In genomic region chr5:76231171-76231855, GRCm38 (mm10) we compare ENCODE assay signal across 21 mouse cellular contexts. TPM values are rescaled to one million over a fixed set of nuclear protein-coding genes. Genes with fewer than 3 reads are reported as not detected.
A peak's percentile ranks its signal among the peaks of the same experiment; 100 is the strongest.
DNase-seq lines count a peak whose midpoint lies in the region; TF ChIP-seq lines count a peak whose summit lies in the region.
"Had no signal": no experiment of that assay in that cellular context is flagged by ENCODE, and none has a peak within 500 bp of the region (broad histone marks: within the 10 kb centered on the region; RNA-seq: fewer than 3 reads in every experiment).

No protein-coding gene starts in this region.

- H3K9me3 ChIP-seq in ES-E14 (ENCODE audit: control insufficient read depth, insufficient read depth, low read depth, low read length), result no peaks in the 10 kb centered on the region
- no peaks in the 10 kb centered on the region for H3K9me3 ChIP-seq in embryonic facial prominence, embryonic 10.5 days
- H3K9me3 ChIP-seq: embryonic facial prominence, embryonic 12.5 days; forebrain, embryonic 13.5 days; forebrain, embryonic 15.5 days had no signal

- no peak overlapping the region for H3K9ac ChIP-seq in ES-E14 (ENCODE audit: insufficient read depth, low read depth, low read length, poor library complexity, severe bottlenecking)
- H3K9ac ChIP-seq: embryonic facial prominence, embryonic 12.5 days; forebrain, embryonic 13.5 days; forebrain, embryonic 15.5 days; forebrain, postnatal 0 days had no signal

- DNase-seq in ES-CJ7 (ENCODE audit: low read depth, low spot score) (peak; percentile 56), ES-E14 (ENCODE audit: low read depth, low spot score) (no peak), R1 (ENCODE audit: low read depth, low spot score) (peak; percentile 66), ZHBTc4 (ENCODE audit: low read depth, low spot score) (peak; percentile 68)
- no peak for DNase-seq in thymus, postnatal 25 days
- no peak for DNase-seq in cerebellum, postnatal 25 days
- no peak for DNase-seq in embryonic facial prominence, embryonic 10.5 days (ENCODE audit: low spot score)
- DNase-seq: adrenal gland, adult 2 months; adrenal gland, postnatal 10 days; adrenal gland, postnatal 36 days; cerebellum, adult 11-12 months; cerebellum, adult 2 months; cerebellum, adult 9-10 months; cerebellum, postnatal 10 days; cerebellum, postnatal 36 days; embryo, embryonic 11 days; forebrain, postnatal 0 days had no signal

- WGBS in embryonic facial prominence, embryonic 10.5 days, result 93% methylated on average over 13 of the region's 13 CpGs

- H3K36me3 ChIP-seq in ES-E14 (ENCODE audit: control insufficient read depth, insufficient read depth, low read length, poor library complexity, severe bottlenecking), result peaks cover 11% of the 10 kb centered on the region
- H3K36me3 ChIP-seq in embryonic facial prominence, embryonic 10.5 days (replicated peaks), result peaks cover 79% of the 10 kb centered on the region

- no peaks in the 10 kb centered on the region for H3K4me1 ChIP-seq in ES-E14 (ENCODE audit: control insufficient read depth in 2 of 2, insufficient read depth in 2 of 2, low read length in 2 of 2, poor library complexity in 1 of 2)
- H3K4me1 ChIP-seq in embryonic facial prominence, embryonic 10.5 days, result no peaks in the 10 kb centered on the region
- H3K4me1 ChIP-seq: embryonic facial prominence, embryonic 12.5 days; forebrain, embryonic 13.5 days; forebrain, embryonic 15.5 days had no signal

- H3K4me3 ChIP-seq in ES-E14 (ENCODE audit: insufficient read depth in 1 of 2, low read depth in 1 of 2, low read length in 2 of 2, poor library complexity in 1 of 2, severe bottlenecking in 1 of 2), result no peak overlapping the region
- no peak overlapping the region for H3K4me3 ChIP-seq in embryonic facial prominence, embryonic 10.5 days
- H3K4me3 ChIP-seq: embryonic facial prominence, embryonic 12.5 days; forebrain, embryonic 13.5 days; forebrain, embryonic 15.5 days had no signal

- H3K27ac ChIP-seq in ES-E14 (ENCODE audit: insufficient read depth, low read depth, low read length, poor library complexity, severe bottlenecking), result no peak overlapping the region
- no peak overlapping the region for H3K27ac ChIP-seq in embryonic facial prominence, embryonic 10.5 days (replicated peaks)
- H3K27ac ChIP-seq: embryonic facial prominence, embryonic 12.5 days; forebrain, embryonic 13.5 days; forebrain, embryonic 15.5 days had no signal

- in situ Hi-C loops in ES-E14 (cut with MboI; ENCODE audit: low sequenced_read_pairs in 2 of 2, unreplicated experiment in 2 of 2), result no loop called here

- no peaks in the 10 kb centered on the region for H3K27me3 ChIP-seq in embryonic facial prominence, embryonic 10.5 days (replicated peaks; ENCODE audit: low read depth, poor library complexity, severe bottlenecking)
- H3K27me3 ChIP-seq: embryonic facial prominence, embryonic 12.5 days; forebrain, embryonic 13.5 days; forebrain, embryonic 15.5 days; Patski had no signal

TF ChIP-seq in ES-E14, 5 proteins besides CTCF, POLR2A, EP300 and RAD21:
- TF ChIP-seq CHD2 (IDR thresholded peaks at IDR 0.05; ENCODE audit: low read depth, low read length) (no peak), HCFC1 (IDR thresholded peaks at IDR 0.05; ENCODE audit: borderline replicate concordance, insufficient read depth, low read length) (no peak), ZNF384 (IDR thresholded peaks at IDR 0.05; ENCODE audit: low read depth, low read length) (peak; percentile 78; the same call in 1 of the 2 replicates)

RNA-seq across cellular contexts. Expression of gene Tmem165, which starts 47.6 kb away (rescaled TPM):
- 104 and 150 TPM in 2 replicates for total RNA-seq in ES-E14 (2012; rRNA removed)
- 74.0 and 74.1 TPM in 2 replicates for polyA plus RNA-seq in embryonic facial prominence, embryonic 10.5 days (2016; fragmentation: Nextera tagmentation; extraction: Ambion mirVana)

Comparison
In these comparisons a context has a peak if more than half of its experiments do, and no peak if none do; other contexts are left out.
1. DNase-seq: peak in ES-CJ7 (single experiment), R1 (single experiment) and ZHBTc4 (single experiment); none in ES-E14 (single experiment), thymus, postnatal 25 days (single experiment), cerebellum, postnatal 25 days (0 of 2) and embryonic facial prominence, embryonic 10.5 days (single experiment).